Mouse (Mus musculus) lung, postnatal 36 days (tissue): Measurements from ENCODE around the gene Wdfy4.

Source experiments
- DNase-seq: peaks from one replicate; pipeline ENCODE4 v3.0.0; 2022; ENCODE audit warnings: mixed read lengths

The Wdfy4 gene

GRCm38 (mm10) chr14:33078110-33078509, 107.2 kb downstream of the Wdfy4 start:
- no peak for DNase-seq

- no peak for DNase-seq
These were observed 112.0 kb downstream of the Wdfy4 start for GRCm38 (mm10) chr14:33073355-33073754.

- DNase-seq = no peak
These were observed 113.0 kb downstream of the Wdfy4 start for GRCm38 (mm10) chr14:33072351-33072750.

GRCm38 (mm10) chr14:33067676-33068075, 117.6 kb downstream of the Wdfy4 start:
- no peak for DNase-seq

GRCm38 (mm10) chr14:33062996-33063395, 122.3 kb downstream of the Wdfy4 start:
- no peak for DNase-seq

- no peak for DNase-seq
These were observed 126.2 kb downstream of the Wdfy4 start for GRCm38 (mm10) chr14:33058881-33059660.

- no peak for DNase-seq
These were observed 131.9 kb downstream of the Wdfy4 start for GRCm38 (mm10) chr14:33053441-33053840.

GRCm38 (mm10) chr14:33045217-33045616, 140.1 kb downstream of the Wdfy4 start:
- no peak for DNase-seq

GRCm38 (mm10) chr14:33036811-33037210, 148.5 kb downstream of the Wdfy4 start:
- DNase-seq = no peak

GRCm38 (mm10) chr14:33035386-33035785, 149.9 kb downstream of the Wdfy4 start:
- no peak for DNase-seq

- peak; percentile 15 for DNase-seq
These were observed 151.9 kb downstream of the Wdfy4 start for GRCm38 (mm10) chr14:33033424-33033823.

GRCm38 (mm10) chr14:33030849-33031248, 154.5 kb downstream of the Wdfy4 start:
- DNase-seq = no peak

- DNase-seq = peak; percentile 15
These were observed 165.7 kb downstream of the Wdfy4 start for GRCm38 (mm10) chr14:33019606-33020005.

GRCm38 (mm10) chr14:33019050-33019449, 166.3 kb downstream of the Wdfy4 start:
- no peak for DNase-seq

GRCm38 (mm10) chr14:33007638-33008037, 177.7 kb downstream of the Wdfy4 start:
- no peak for DNase-seq

GRCm38 (mm10) chr14:33005114-33005513, 180.2 kb downstream of the Wdfy4 start:
- no peak for DNase-seq

- DNase-seq = no peak
These were observed 185.0 kb downstream of the Wdfy4 start for GRCm38 (mm10) chr14:33000112-33000979.

GRCm38 (mm10) chr14:32999511-32999910, 185.8 kb downstream of the Wdfy4 start:
- DNase-seq = no peak

GRCm38 (mm10) chr14:32994954-32995636, 190.2 kb downstream of the Wdfy4 start:
- DNase-seq = peak; percentile 61

GRCm38 (mm10) chr14:32991082-32991481, 194.2 kb downstream of the Wdfy4 start, which contains the start of gene Lrrc18:
Gene Lrrc18 (plus strand): TSS chr14:32991382.
- no peak for DNase-seq

GRCm38 (mm10) chr14:32986659-32987058, 198.6 kb downstream of the Wdfy4 start:
- DNase-seq = no peak

- no peak for DNase-seq
These were observed 201.1 kb downstream of the Wdfy4 start for GRCm38 (mm10) chr14:32984176-32984738.

GRCm38 (mm10) chr14:32970700-32971099, 214.6 kb downstream of the Wdfy4 start:
- DNase-seq = no peak
